Mouse (Mus musculus) effector memory CD4-positive, alpha-beta T cell, adult 7 months (primary cell): ENCODE results near the gene Serpinb1c. TPM values are rescaled to one million over a fixed set of nuclear protein-coding genes. Genes with fewer than 3 reads are reported as not detected.

ENCODE experiments used
- polyA plus RNA-seq: library from polyadenylated mRNA; unstranded; fragments of 100-300 nt; shearing (Covaris generic); gene quantifications from one replicate; pipeline ENCODE4 v1.2.1, GENCODE M21; 2017

The Serpinb1c gene
- not detected for polyA plus RNA-seq

DNA sequence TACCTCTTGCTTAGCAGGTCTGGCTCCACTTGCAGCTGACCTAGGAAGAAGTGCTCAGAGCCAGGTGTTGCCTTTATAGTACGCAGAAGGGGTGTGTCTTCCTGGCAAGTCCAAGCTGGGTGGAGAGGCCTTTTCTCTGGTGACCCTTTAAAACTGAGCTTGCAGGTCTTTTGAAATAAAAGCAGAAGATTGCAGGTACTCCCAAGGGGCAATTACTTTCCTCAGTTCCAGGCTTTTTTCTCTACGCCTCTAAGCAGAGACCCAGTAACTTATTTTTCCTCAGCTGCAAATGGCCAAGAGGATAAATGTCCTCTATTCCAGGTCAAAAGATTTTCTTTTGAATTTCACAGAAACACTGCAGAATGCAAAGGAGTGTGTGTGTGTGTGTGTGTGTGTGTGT is at the start of gene Serpinb1c:
Gene Serpinb1c, minus strand, starts transcription at position 101 of the 400 bp plus-strand sequence.

DNA sequence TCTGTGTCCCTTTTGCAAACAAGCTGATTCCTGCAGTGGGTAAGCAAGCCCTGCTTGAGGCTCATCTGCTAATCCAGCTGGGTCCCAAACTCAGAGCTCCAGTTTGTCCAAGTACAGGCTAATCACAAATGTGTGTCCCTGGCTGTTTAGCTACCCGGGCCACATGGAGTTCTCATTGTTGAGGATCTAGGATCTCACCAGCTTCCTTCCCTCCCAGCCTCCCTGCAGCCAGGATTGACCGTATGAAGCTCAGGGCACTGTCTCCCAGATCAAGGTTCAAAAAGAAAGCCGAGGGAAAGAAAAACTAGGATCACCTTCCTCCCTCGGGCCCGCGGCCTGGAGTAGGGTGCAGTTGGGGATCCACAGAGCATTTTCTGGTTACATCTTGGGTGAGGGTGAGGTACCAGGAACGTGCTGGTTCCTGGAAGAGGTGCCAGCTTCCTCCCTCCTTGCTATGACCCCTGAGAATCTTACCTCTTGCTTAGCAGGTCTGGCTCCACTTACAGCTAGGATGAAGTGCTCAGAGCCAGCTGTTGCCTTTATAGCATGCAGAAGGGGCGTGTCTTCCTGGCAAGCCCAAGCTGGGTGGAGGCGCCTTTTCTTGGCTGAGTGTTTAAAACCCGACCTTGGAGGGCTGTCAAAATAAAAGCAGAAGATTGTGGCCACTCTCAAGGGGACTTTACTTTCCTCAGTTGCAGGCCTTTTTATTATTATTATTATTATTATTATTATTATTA is 47.2 kb downstream of the Serpinb1c start, which contains the start of gene Serpinb1a:
Gene Serpinb1a, minus strand, starts transcription at position 518 of the 737 bp plus-strand sequence.

Other genes with a start within 250 kb of the Serpinb1c start
- not detected for gene Mylk4, start 114.3 kb downstream of the Serpinb1c start, polyA plus RNA-seq
- 69.0 TPM for gene Wrnip1, start 96.2 kb downstream of the Serpinb1c start, polyA plus RNA-seq
- not detected for gene D930007J09Rik, start 95.4 kb downstream of the Serpinb1c start, polyA plus RNA-seq
- 33.2 TPM for gene Serpinb1a, start 47.0 kb downstream of the Serpinb1c start, polyA plus RNA-seq
- gene Serpinb6b, start 67.0 kb upstream of the Serpinb1c start, polyA plus RNA-seq: 114 TPM
- gene Serpinb9, start 105.0 kb upstream of the Serpinb1c start, polyA plus RNA-seq: 312 TPM
- 0.62 TPM for gene Serpinb9b, start 129.2 kb upstream of the Serpinb1c start, polyA plus RNA-seq
- 0.94 TPM for gene Serpinb1b, start 180.4 kb upstream of the Serpinb1c start, polyA plus RNA-seq